Mouse (Mus musculus) spleen, postnatal 14 days (tissue): ENCODE data around the gene Gm20696.

Experiments used
- DNase-seq, 2 experiments: peaks; one replicate each; pipeline ENCODE4 v3.0.0; 2021 to 2022; ENCODE audit warnings: low spot score in 2 of 2

Gm20696 gene

GRCm38 (mm10) chr6:99625306-99625705, 41.3 kb downstream of the Gm20696 start:
- DNase-seq = no peak

- no peak for DNase-seq
Observed at GRCm38 (mm10) chr6:99624542-99624941, 42.1 kb downstream of the Gm20696 start.

GRCm38 (mm10) chr6:99623641-99624040, 43.0 kb downstream of the Gm20696 start:
- DNase-seq = no peak

GRCm38 (mm10) chr6:99621167-99621566, 45.4 kb downstream of the Gm20696 start:
- no peak for DNase-seq

DNA sequence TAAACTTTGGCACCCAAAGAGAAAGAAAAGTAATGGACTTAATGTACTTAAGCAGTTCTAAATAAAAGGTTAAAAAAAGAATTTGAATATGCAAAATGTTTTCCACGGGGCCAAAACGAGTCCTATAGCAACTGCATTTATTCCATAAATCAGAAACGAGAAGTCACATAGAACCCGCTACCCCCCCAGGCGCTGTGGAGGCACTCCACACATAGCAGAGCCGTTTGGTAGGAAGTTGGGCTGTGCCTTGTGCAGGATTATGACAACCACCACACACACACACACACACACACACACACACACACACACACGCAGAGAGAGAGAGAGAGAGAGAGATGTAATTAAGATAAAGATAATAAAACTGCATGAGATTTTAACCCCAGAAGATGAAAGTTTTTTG, 46.1 kb downstream of the Gm20696 start:
- no peak for DNase-seq

DNA sequence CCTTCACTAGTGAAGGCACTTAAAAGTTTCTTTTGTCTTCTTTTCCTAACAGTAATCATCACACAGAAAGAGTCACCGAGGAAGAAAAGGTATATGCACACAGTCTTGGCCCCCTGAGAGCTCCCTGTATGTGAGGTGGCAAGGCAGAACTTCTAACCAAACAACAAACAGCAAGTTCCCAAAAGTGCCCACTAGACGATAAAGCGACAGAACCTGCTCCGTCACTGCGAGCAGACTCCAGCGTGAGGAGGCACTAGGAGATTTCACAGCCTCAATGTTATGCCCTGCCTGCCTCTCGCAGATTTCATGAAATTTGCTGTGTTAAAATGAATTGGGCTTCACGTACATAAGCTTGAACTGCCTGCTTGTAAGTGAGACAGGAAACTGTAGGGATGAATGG, 46.6 kb downstream of the Gm20696 start:
- no peak for DNase-seq

- no peak for DNase-seq
Observed at GRCm38 (mm10) chr6:99619466-99619865, 47.1 kb downstream of the Gm20696 start.

GRCm38 (mm10) chr6:99617867-99618266, 48.7 kb downstream of the Gm20696 start:
- DNase-seq = no peak

- no peak for DNase-seq
Observed at GRCm38 (mm10) chr6:99617415-99617814, 49.2 kb downstream of the Gm20696 start.

DNA sequence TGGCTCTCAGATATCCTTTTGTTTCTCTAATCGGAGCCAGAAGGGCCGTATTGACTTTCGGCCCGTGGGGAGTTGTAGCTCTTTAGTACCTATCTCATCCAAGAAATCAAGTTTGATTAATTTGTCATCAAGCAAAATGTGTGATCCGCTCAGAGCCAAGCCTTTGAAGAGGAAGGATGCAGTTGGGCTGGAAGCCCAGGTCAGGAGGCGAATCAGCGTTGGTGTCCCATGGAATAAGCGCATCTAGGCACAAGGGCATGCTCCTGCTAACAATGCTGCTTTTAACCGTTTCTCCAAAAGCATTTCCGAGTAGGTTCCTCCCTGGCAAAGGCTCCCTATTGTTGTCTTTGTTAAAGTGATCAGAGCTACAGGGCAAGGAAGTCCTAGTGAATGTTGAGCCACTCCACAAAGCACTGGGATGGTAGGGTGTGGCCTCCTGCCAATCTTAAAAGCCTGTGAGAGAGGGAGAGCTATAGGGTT, 51.3 kb downstream of the Gm20696 start:
- no peak for DNase-seq

- DNase-seq = no peak
Observed at GRCm38 (mm10) chr6:99614566-99615271, 51.9 kb downstream of the Gm20696 start.

- DNase-seq = no peak
Observed at GRCm38 (mm10) chr6:99611866-99612265, 54.7 kb downstream of the Gm20696 start.

DNA sequence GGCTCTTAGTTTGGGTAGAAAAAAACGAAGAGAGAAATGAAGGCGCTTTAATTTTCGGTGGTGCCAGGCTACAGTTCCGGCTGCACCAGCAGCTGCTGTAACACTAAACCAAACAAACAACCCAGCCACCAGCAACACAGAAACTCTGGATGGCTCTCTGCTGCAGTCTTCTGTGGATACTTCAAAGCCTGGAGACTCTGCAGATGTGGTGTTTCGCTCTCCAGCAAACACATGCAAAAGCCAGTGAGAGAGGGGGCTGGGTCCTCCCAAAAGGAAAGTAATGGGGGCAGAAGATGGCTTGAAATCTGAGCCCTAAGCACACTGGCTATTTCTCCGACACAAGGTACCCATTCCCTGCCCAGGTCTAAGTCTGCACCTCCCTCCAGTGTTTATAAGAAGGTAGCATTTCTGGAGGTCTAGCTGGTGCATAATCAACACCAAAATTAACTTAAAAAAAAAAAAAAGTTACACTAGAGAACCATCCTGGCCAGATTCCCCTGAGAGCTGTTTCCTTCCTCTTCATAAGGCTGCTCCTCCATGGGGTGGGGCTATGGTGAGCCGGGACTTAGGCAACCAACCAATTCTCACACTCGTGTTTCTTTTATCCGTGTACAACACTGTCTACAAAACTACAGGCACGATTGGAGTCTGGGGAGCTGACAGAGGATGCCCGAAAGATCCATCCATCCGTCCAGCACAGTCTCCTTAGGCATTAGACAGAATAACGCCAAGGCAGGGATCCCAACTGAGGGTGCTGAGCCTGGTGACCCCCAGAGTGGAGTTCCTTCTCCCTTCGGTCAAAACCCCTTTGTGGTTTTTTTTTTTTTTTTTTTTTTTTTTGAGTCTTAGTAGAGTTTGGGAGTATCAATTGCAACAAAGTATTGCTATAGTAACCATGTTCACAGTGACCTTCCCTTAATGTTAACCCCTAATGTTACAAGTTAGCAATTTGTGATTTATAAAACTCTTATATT, 55.9 kb downstream of the Gm20696 start:
- no peak for DNase-seq

GRCm38 (mm10) chr6:99606079-99606478, 60.5 kb downstream of the Gm20696 start:
- no peak for DNase-seq

DNA sequence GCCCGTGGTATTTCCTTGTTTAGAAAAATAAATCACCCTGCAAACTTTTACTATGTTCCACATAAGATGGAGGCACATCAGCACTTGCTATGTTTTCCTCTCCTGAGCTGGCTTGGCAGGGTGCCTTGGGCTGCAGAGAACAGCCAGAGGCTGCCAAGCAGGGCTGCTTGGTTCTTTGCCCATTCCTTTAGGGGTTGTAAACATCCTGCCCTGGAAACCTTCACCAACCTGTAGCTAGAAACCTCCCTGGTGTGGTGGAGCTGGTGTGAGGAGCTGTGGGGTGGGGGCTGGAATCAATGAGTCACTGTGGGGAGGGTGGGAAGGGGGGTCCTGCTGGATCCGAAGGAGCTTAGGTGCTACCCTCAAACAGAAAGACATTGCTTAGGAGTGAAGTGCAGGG, 61.8 kb downstream of the Gm20696 start:
- no peak for DNase-seq

DNA sequence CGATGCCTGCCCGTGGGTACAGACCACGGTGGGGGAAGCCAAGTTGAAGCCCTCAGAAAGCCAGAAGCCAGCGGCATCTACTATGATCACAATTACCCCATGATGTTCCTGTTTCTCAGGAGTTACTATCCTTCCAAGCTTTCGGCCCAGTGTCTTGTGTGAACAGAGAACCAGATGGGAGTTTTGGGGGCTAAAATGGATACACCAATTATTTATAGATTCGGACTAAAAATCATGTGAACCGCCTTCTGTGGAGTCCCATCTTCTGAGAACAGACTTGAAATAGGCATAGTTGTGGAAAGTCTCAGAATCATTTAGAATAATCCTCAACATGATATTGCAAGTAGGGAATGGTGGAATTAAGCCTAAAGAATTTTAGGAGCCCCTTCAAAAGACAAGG, 64.2 kb downstream of the Gm20696 start:
- no peak for DNase-seq

GRCm38 (mm10) chr6:99600886-99601285, 65.7 kb downstream of the Gm20696 start:
- no peak for DNase-seq

GRCm38 (mm10) chr6:99600168-99600793, 66.3 kb downstream of the Gm20696 start:
- no peak for DNase-seq

DNA sequence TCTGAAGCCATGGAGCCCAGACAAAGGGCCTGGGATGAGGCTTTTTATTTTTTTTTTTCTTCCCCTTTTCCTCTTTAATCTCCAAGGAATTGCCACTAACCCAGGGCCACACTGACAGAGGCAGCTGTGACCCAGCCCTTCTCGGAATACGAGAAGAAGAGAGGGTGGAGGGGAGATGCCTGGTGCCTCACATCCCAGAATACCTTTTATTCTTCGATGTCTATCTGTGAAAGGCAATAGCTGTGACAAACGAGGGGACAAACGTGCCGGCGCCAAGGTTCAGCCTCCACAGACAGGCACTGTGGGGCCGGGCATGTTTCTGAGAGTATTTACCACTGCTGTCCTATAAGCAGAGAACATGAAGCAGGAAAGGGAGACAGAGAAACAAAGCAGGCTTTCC, 66.9 kb downstream of the Gm20696 start:
- DNase-seq = no peak

- no peak for DNase-seq
Observed at GRCm38 (mm10) chr6:99599229-99599628, 67.4 kb downstream of the Gm20696 start.

GRCm38 (mm10) chr6:99577040-99577439, 89.6 kb downstream of the Gm20696 start:
- DNase-seq = no peak

DNA sequence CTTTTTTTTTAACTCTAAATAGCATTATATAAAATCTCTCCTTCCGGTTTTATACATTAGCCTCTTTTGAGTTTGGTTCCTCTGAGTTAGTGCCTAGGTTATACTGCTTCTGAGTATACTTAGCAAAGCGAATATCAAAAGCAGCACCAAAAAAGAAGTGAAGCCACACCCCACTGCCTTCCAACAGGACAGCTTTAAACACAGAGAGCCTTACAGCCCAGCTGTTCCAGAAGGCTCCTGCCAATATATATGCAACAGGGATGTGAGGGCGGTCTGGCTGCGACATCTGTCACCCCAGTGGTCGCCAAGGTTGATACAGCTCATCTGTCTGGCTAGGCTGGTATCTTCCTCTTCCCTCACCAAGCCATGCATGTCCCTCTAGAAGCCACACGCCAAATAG, 91.0 kb downstream of the Gm20696 start:
- no peak for DNase-seq
